18 mouse cellular contexts compared by ENCODE assay signal in genomic region chr14:22145863-22146262, GRCm38 (mm10).
DNase-seq lines count a peak whose midpoint lies in the region; ATAC-seq and TF ChIP-seq lines count a peak whose summit lies in the region.
"Had no signal": no experiment of that assay in that cellular context is flagged by ENCODE, and none has a peak within 500 bp of the region (broad histone marks: within the 10 kb centered on the region; RNA-seq: fewer than 3 reads in every experiment).

No protein-coding gene starts in this region.

- 34% methylated on average over 4 of the region's 4 CpGs for WGBS in liver, adult 2 months
- 59% methylated on average over 4 of the region's 4 CpGs for WGBS in liver, embryonic 12.5 days (ENCODE audit: insufficient replicate concordance)
- WGBS in neural tube, embryonic 15.5 days, result 66% methylated on average over 4 of the region's 4 CpGs
- 77% methylated on average over 4 of the region's 4 CpGs for WGBS in forebrain, embryonic 15.5 days

- no peak overlapping the region for H3K4me2 ChIP-seq in liver, embryonic 12.5 days
- no peak overlapping the region for H3K4me2 ChIP-seq in neural tube, embryonic 15.5 days
- no peak overlapping the region for H3K4me2 ChIP-seq in forebrain, embryonic 15.5 days (replicated peaks)
- H3K4me2 ChIP-seq: embryonic facial prominence, embryonic 15.5 days; heart, embryonic 12.5 days had no signal

- no peaks in the 10 kb centered on the region for H3K36me3 ChIP-seq in liver, adult 2 months (ENCODE audit: control insufficient read depth, insufficient read depth, low read length)
- no peaks in the 10 kb centered on the region for H3K36me3 ChIP-seq in liver, embryonic 12.5 days
- no peaks in the 10 kb centered on the region for H3K36me3 ChIP-seq in neural tube, embryonic 15.5 days
- H3K36me3 ChIP-seq in forebrain, embryonic 15.5 days, result no peaks in the 10 kb centered on the region
- H3K36me3 ChIP-seq: embryonic facial prominence, embryonic 15.5 days; forebrain, embryonic 10.5 days; heart, embryonic 12.5 days had no signal

- H3K4me3 ChIP-seq in liver, adult 2 months (ENCODE audit: insufficient read depth, low read depth, low read length), result no peak overlapping the region
- no peak overlapping the region for H3K4me3 ChIP-seq in liver, embryonic 12.5 days
- no peak overlapping the region for H3K4me3 ChIP-seq in neural tube, embryonic 15.5 days (replicated peaks)
- H3K4me3 ChIP-seq in forebrain, embryonic 15.5 days, result no peak overlapping the region
- H3K4me3 ChIP-seq: embryonic facial prominence, embryonic 15.5 days; erythroblast, embryonic 14.5 days; forebrain, embryonic 10.5 days; heart, embryonic 12.5 days had no signal

- no peaks in the 10 kb centered on the region for H3K4me1 ChIP-seq in liver, adult 2 months (ENCODE audit: control insufficient read depth, insufficient read depth, low read length)
- no peaks in the 10 kb centered on the region for H3K4me1 ChIP-seq in liver, embryonic 12.5 days
- peaks cover 23% of the 10 kb centered on the region for H3K4me1 ChIP-seq in neural tube, embryonic 15.5 days
- H3K4me1 ChIP-seq in forebrain, embryonic 15.5 days, result peaks cover 8% of the 10 kb centered on the region

- no peak overlapping the region for H3K27ac ChIP-seq in liver, adult 2 months (replicated peaks; ENCODE audit: insufficient read depth, low read depth, low read length)
- no peak overlapping the region for H3K27ac ChIP-seq in liver, embryonic 12.5 days
- no peak overlapping the region for H3K27ac ChIP-seq in neural tube, embryonic 15.5 days (replicated peaks)
- H3K27ac ChIP-seq in forebrain, embryonic 15.5 days (replicated peaks), result no peak overlapping the region
- H3K27ac ChIP-seq: embryonic facial prominence, embryonic 15.5 days; forebrain, embryonic 10.5 days had no signal

- H3K27me3 ChIP-seq in liver, adult 2 months (ENCODE audit: control insufficient read depth, insufficient read depth, low read length), result no peaks in the 10 kb centered on the region
- H3K27me3 ChIP-seq in liver, embryonic 12.5 days (replicated peaks), result no peaks in the 10 kb centered on the region
- no peaks in the 10 kb centered on the region for H3K27me3 ChIP-seq in neural tube, embryonic 15.5 days (replicated peaks)
- H3K27me3 ChIP-seq in forebrain, embryonic 15.5 days, result peaks cover 17% of the 10 kb centered on the region
- H3K27me3 ChIP-seq: embryonic facial prominence, embryonic 15.5 days; heart, embryonic 12.5 days had no signal

- H3K9me3 ChIP-seq in liver, embryonic 12.5 days (replicated peaks), result no peaks in the 10 kb centered on the region
- no peaks in the 10 kb centered on the region for H3K9me3 ChIP-seq in neural tube, embryonic 15.5 days (replicated peaks)
- no peaks in the 10 kb centered on the region for H3K9me3 ChIP-seq in forebrain, embryonic 15.5 days
- H3K9me3 ChIP-seq: embryonic facial prominence, embryonic 15.5 days; forebrain, embryonic 10.5 days; heart, embryonic 12.5 days had no signal

- no peak for TF ChIP-seq CTCF in liver, adult 2 months (IDR thresholded peaks at IDR 0.05; ENCODE audit: low read depth, low read length)

- peak; percentile 29 for DNase-seq in heart, adult 11 months
- DNase-seq in heart, postnatal 4 days, result no peak
- peak; percentile 11 for DNase-seq in liver, adult 2 months (ENCODE audit: extremely low read depth, low read depth, low spot score)
- peak; percentile 11 for DNase-seq in neural tube, embryonic 10.5 days (ENCODE audit: extremely low spot score, low spot score)
- DNase-seq: adrenal gland, postnatal 10 days; cerebellum, adult 11 months; cerebellum, adult 8-10 months; cerebellum, postnatal 14 days; embryo, embryonic 11 days; gastrocnemius, postnatal 14 days had no signal

- no peaks in the 10 kb centered on the region for H3K79me2 ChIP-seq in liver, adult 2 months (ENCODE audit: control insufficient read depth, insufficient read depth, low read length)

- no peak for TF ChIP-seq POLR2A in liver, adult 2 months (IDR thresholded peaks at IDR 0.05; ENCODE audit: extremely low read depth, insufficient read depth, low read length)

- ATAC-seq in liver, embryonic 12.5 days, result no peak
- no peak for ATAC-seq in neural tube, embryonic 15.5 days (ENCODE audit: low FRiP score)
- ATAC-seq in forebrain, embryonic 15.5 days (replicated peaks), result no peak
- ATAC-seq: forebrain, embryonic 16.5 days had no signal

- H3K9ac ChIP-seq in liver, adult 2 months (ENCODE audit: low read depth, low read length), result no peak overlapping the region
- H3K9ac ChIP-seq in liver, embryonic 12.5 days, result no peak overlapping the region
- no peak overlapping the region for H3K9ac ChIP-seq in neural tube, embryonic 15.5 days (replicated peaks)
- H3K9ac ChIP-seq in forebrain, embryonic 15.5 days (replicated peaks), result no peak overlapping the region
- H3K9ac ChIP-seq: embryonic facial prominence, embryonic 15.5 days; heart, embryonic 12.5 days had no signal
